Mouse (Mus musculus): ENCODE measurements around the gene Izumo2. TPM values are rescaled to one million over a fixed set of nuclear protein-coding genes. Genes with fewer than 3 reads are reported as not detected.

Izumo2 gene
- polyA plus RNA-seq, 1 experiment from 2014 or later: not detected

- Histone ChIP-seq H3K4me3 (ENCODE audit: low read depth, low read length) (no peak overlapping the region), H3K4me2 (replicated peaks; ENCODE audit: low read depth, low read length) (no peak overlapping the region), H3K9me3 (ENCODE audit: low read length) (no peaks in the 10 kb centered on the region), H3K36me3 (ENCODE audit: insufficient read depth, low read length) (no peaks in the 10 kb centered on the region), H3K27me3 (replicated peaks; ENCODE audit: insufficient read depth, low read length) (no peaks in the 10 kb centered on the region), H3K4me1 (ENCODE audit: insufficient read depth, low read depth, low read length) (no peaks in the 10 kb centered on the region), H3K27ac (ENCODE audit: low read length) (no peak overlapping the region), H3K9ac (replicated peaks; ENCODE audit: low read depth) (no peak overlapping the region)
- TF ChIP-seq EP300 (IDR thresholded peaks at IDR 0.05): no peak
- peak; percentile 54 for TF ChIP-seq CTCF (IDR thresholded peaks at IDR 0.05)
- 25% methylated on average over 7 of the region's 7 CpGs for WGBS
- ATAC-seq (no peak), DNase-seq (ENCODE audit: low spot score) (no peak)
These were observed 15.8 kb downstream of the Izumo2 start for GRCm38 (mm10) chr7:44724316-44724715.

DNA sequence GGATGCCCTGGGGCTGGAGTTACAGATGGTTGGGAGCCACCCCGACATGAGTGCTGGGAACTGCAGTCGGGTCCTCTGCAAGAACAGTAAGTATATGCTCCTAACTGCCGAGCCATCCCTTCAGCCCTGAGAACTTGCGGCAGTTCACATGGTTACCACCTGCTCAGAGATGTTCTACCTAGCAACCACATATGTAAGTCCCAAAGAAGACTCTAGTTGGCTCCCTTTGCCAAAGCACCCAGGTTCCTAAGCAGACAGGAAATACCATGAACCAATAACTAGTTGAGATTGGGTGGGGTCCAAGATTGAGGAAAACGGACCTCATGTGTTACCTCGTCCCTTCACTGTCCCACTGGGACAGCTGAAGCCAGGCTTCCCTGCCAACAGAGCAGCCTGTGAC is 17.8 kb downstream of the Izumo2 start:
- WGBS: 53% methylated on average over 6 of the region's 6 CpGs
- Histone ChIP-seq H3K36me3 (ENCODE audit: insufficient read depth, low read length) (no peaks in the 10 kb centered on the region), H3K9me3 (ENCODE audit: low read length) (no peaks in the 10 kb centered on the region), H3K27me3 (replicated peaks; ENCODE audit: insufficient read depth, low read length) (no peaks in the 10 kb centered on the region), H3K4me2 (replicated peaks; ENCODE audit: low read depth, low read length) (no peak overlapping the region), H3K4me1 (ENCODE audit: insufficient read depth, low read depth, low read length) (no peaks in the 10 kb centered on the region), H3K9ac (replicated peaks; ENCODE audit: low read depth) (no peak overlapping the region), H3K4me3 (ENCODE audit: low read depth, low read length) (no peak overlapping the region), H3K27ac (ENCODE audit: low read length) (no peak overlapping the region)
- no peak for TF ChIP-seq EP300 (IDR thresholded peaks at IDR 0.05)
- DNase-seq (ENCODE audit: low spot score) (peak; percentile 45), ATAC-seq (no peak)

GRCm38 (mm10) chr7:44727151-44727550 is 18.6 kb downstream of the Izumo2 start:
- no peak overlapping the region for H3K4me2 ChIP-seq (replicated peaks; ENCODE audit: low read depth, low read length)
- H3K27me3 ChIP-seq (replicated peaks; ENCODE audit: insufficient read depth, low read length): no peaks in the 10 kb centered on the region
- H3K27ac ChIP-seq (ENCODE audit: low read length): no peak overlapping the region
- DNase-seq (ENCODE audit: low spot score): no peak
- TF ChIP-seq EP300 (IDR thresholded peaks at IDR 0.05): no peak
- no peak for TF ChIP-seq CTCF (IDR thresholded peaks at IDR 0.05)
- no peak overlapping the region for H3K9ac ChIP-seq (replicated peaks; ENCODE audit: low read depth)
- ATAC-seq: no peak
- WGBS: 41% methylated on average over 5 of the region's 5 CpGs
- H3K4me3 ChIP-seq (ENCODE audit: low read depth, low read length): no peak overlapping the region
- no peaks in the 10 kb centered on the region for H3K36me3 ChIP-seq (ENCODE audit: insufficient read depth, low read length)
- no peaks in the 10 kb centered on the region for H3K9me3 ChIP-seq (ENCODE audit: low read length)
- no peaks in the 10 kb centered on the region for H3K4me1 ChIP-seq (ENCODE audit: insufficient read depth, low read depth, low read length)

GRCm38 (mm10) chr7:44728082-44728975 is 19.8 kb downstream of the Izumo2 start:
- TF ChIP-seq EP300 (IDR thresholded peaks at IDR 0.05) (peak; percentile 62; the same call in 1 of the 2 replicates), CTCF (IDR thresholded peaks at IDR 0.05) (no peak)
- no peaks in the 10 kb centered on the region for H3K36me3 ChIP-seq (ENCODE audit: insufficient read depth, low read length)
- H3K27me3 ChIP-seq (replicated peaks; ENCODE audit: insufficient read depth, low read length): no peaks in the 10 kb centered on the region
- ATAC-seq (peak; percentile 92), DNase-seq (ENCODE audit: low spot score) (peak; percentile 74)
- no peak overlapping the region for H3K4me2 ChIP-seq (replicated peaks; ENCODE audit: low read depth, low read length)
- no peak overlapping the region for H3K4me3 ChIP-seq (ENCODE audit: low read depth, low read length)
- H3K27ac ChIP-seq (ENCODE audit: low read length): peak overlapping the region; percentile 33; the same call in 1 of the 2 replicates
- H3K9ac ChIP-seq (replicated peaks; ENCODE audit: low read depth): no peak overlapping the region
- H3K4me1 ChIP-seq (ENCODE audit: insufficient read depth, low read depth, low read length): no peaks in the 10 kb centered on the region
- no peaks in the 10 kb centered on the region for H3K9me3 ChIP-seq (ENCODE audit: low read length)
- WGBS: 62% methylated on average over 11 of the region's 11 CpGs

- no peaks in the 10 kb centered on the region for H3K27me3 ChIP-seq (replicated peaks; ENCODE audit: insufficient read depth, low read length)
- H3K4me3 ChIP-seq (ENCODE audit: low read depth, low read length): no peak overlapping the region
- no peaks in the 10 kb centered on the region for H3K9me3 ChIP-seq (ENCODE audit: low read length)
- no peak overlapping the region for H3K4me2 ChIP-seq (replicated peaks; ENCODE audit: low read depth, low read length)
- H3K27ac ChIP-seq (ENCODE audit: low read length): no peak overlapping the region
- TF ChIP-seq EP300 (IDR thresholded peaks at IDR 0.05) (no peak), CTCF (IDR thresholded peaks at IDR 0.05) (no peak)
- WGBS: 85% methylated on average over 9 of the region's 9 CpGs
- no peaks in the 10 kb centered on the region for H3K36me3 ChIP-seq (ENCODE audit: insufficient read depth, low read length)
- H3K4me1 ChIP-seq (ENCODE audit: insufficient read depth, low read depth, low read length): no peaks in the 10 kb centered on the region
- H3K9ac ChIP-seq (replicated peaks; ENCODE audit: low read depth): no peak overlapping the region
- ATAC-seq (no peak), DNase-seq (ENCODE audit: low spot score) (no peak)
These were observed 25.2 kb downstream of the Izumo2 start for GRCm38 (mm10) chr7:44733723-44734122.

- Histone ChIP-seq H3K4me1 (ENCODE audit: insufficient read depth, low read depth, low read length) (no peaks in the 10 kb centered on the region), H3K9me3 (ENCODE audit: low read length) (no peaks in the 10 kb centered on the region), H3K36me3 (ENCODE audit: insufficient read depth, low read length) (no peaks in the 10 kb centered on the region), H3K4me2 (replicated peaks; ENCODE audit: low read depth, low read length) (no peak overlapping the region), H3K27ac (ENCODE audit: low read length) (no peak overlapping the region), H3K27me3 (replicated peaks; ENCODE audit: insufficient read depth, low read length) (no peaks in the 10 kb centered on the region), H3K4me3 (ENCODE audit: low read depth, low read length) (no peak overlapping the region), H3K9ac (replicated peaks; ENCODE audit: low read depth) (no peak overlapping the region)
- ATAC-seq (no peak), DNase-seq (ENCODE audit: low spot score) (no peak)
- 74% methylated on average over 8 of the region's 8 CpGs for WGBS
- TF ChIP-seq CTCF (IDR thresholded peaks at IDR 0.05) (no peak), EP300 (IDR thresholded peaks at IDR 0.05) (no peak)
These were observed 32.8 kb downstream of the Izumo2 start for GRCm38 (mm10) chr7:44741361-44741760.
